Mouse (Mus musculus) hindbrain, embryonic 15.5 days (tissue): ENCODE data around the gene Efcab7. TPM values are rescaled to one million over a fixed set of nuclear protein-coding genes. Genes with fewer than 3 reads are reported as not detected.

Source experiments
- ATAC-seq: fragments of 200-750 bp; cut with Nextera tagmentation; 2 replicates; pipeline ENCODE4 v1.8.0; 2017; ENCODE audit warnings: low read depth, moderate number of reproducible peaks, moderate TSS enrichment; ENCODE audit not compliant: low FRiP score
- H3K27ac ChIP-seq: fragments of 300-500 bp; sonication (generic); replicated peaks from 2 replicates; pipeline ENCODE4 v1.5.1; 2015; ENCODE audit warnings: mild to moderate bottlenecking, inconsistent platforms
- H3K27me3 ChIP-seq: fragments of 300-500 bp; sonication (generic); 2 replicates; pipeline ENCODE4 v1.6.1; 2015; ENCODE audit warnings: control low read depth, inconsistent platforms
- H3K36me3 ChIP-seq: fragments of 300-500 bp; sonication (generic); 2 replicates; pipeline ENCODE4 v1.6.1; 2015; ENCODE audit warnings: control low read depth, inconsistent platforms
- H3K4me1 ChIP-seq: fragments of 300-500 bp; sonication (generic); replicated peaks from 2 replicates; pipeline ENCODE4 v1.6.1; 2015; ENCODE audit warnings: control low read depth, inconsistent platforms
- H3K4me2 ChIP-seq: fragments of 300-500 bp; sonication (generic); 2 replicates; pipeline ENCODE4 v1.6.1; 2015; ENCODE audit warnings: moderate library complexity, mild to moderate bottlenecking, inconsistent platforms
- H3K4me3 ChIP-seq: fragments of 300-500 bp; sonication (generic); 2 replicates; pipeline ENCODE4 v1.5.1; 2015; ENCODE audit warnings: mild to moderate bottlenecking, inconsistent platforms
- H3K9ac ChIP-seq: fragments of 300-500 bp; sonication (generic); 2 replicates; pipeline ENCODE4 v1.6.1; 2015; ENCODE audit warnings: inconsistent platforms
- H3K9me3 ChIP-seq: fragments of 300-500 bp; sonication (generic); 2 replicates; pipeline ENCODE4 v1.6.1; 2016; ENCODE audit warnings: control low read depth, inconsistent platforms
- WGBS: fragments of 180-500 bp; shearing (Covaris S2); methylation state at CpG from one replicate; pipeline ENCODE4 v1.1.7; 2015; 5-methylcytosine and 5-hydroxymethylcytosine counted together
- polyA plus RNA-seq: library from polyadenylated mRNA; unstranded; fragments of >200 nt; fragmentation: Nextera tagmentation; extraction: Ambion mirVana; gene quantifications from 2 replicates; pipeline ENCODE4 v1.2.1, GENCODE M21; 2015

The Efcab7 gene
- polyA plus RNA-seq, result 11.9 and 12.2 TPM in 2 replicates

DNA sequence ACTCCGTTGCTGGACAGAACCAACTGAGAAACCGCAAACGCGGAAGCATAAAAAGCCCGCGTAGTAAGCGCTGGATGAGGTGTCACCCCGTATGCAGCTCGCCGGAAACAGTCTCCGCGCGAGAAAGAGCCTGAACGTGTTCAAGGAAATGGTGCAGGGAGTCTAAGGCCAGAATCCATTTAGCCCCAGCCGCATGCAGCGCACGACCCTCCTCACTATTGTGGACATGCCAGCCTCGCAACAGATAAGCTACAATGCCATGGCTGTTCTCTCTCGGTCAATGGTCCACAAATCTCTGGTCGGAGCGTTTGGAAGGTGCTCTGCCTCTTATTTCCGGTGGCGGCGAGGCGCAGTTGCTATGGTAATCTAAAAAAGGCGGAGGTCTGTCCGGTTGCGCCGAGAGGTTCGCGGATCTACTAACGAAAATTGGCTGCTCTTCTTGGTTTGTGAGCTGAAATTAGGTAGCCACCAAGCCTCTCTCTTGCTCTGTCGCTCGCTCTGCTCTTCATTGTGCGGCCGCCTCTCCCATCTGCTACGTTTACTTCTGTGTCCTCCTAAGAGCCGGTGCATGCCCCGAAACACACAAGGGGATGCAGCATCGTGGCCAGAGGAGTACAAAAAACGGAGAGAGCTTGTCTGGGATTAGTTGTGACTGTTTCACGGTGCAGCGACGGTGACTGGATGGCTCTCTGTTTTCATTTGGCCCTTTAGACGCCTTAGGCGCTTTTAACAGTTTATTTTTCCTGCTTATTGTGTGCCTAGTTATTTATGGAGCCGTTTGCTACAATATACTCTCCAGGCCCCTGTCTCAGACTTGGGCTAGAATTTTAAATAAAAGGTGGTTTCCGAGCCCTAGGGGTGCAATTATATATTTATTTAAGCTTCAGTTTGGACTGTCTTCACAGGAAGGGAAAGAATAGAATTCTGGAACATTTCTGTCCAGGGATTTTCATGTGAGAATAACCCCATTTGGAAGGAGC is at the start of gene Efcab7:
Gene Efcab7 (plus strand): TSS at position 105 of the 980 bp plus-strand sequence.
- Histone ChIP-seq H3K27ac (peak within 1 kb of the TSS; percentile 98), H3K4me1 (peaks cover 7% of the 10 kb centered on the region; the same call in 1 of the 2 replicates), H3K9ac (peak within 1 kb of the TSS; percentile 84), H3K36me3 (no peaks in the 10 kb centered on the region), H3K4me2 (peak within 1 kb of the TSS; percentile 67), H3K4me3 (peak within 1 kb of the TSS; percentile 67), H3K9me3 (no peaks in the 10 kb centered on the region), H3K27me3 (no peaks in the 10 kb centered on the region)
- peak; percentile 90 for ATAC-seq
- WGBS, result under 1% methylated on average over 48 of the region's 48 CpGs

DNA sequence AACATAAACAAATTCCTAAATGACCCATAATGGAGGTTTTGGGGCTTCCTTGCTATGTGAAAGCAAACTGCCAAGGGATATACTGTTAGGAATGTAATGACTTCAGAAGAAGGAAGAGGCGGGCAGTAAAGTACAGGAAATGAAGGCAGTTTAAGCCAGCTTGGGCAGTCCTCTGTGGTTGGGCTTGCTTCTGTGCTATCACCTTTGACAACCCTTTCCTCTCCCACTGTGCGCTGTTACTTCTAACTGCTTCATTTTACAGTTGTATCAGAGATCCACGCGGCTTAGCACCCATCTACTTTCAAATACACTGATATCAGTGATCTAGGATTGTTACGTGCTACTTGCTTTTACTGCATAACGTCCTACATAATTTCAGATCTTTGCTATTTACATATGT is 36.6 kb upstream of the Efcab7 start:
- ATAC-seq, result no peak
- 93% methylated on average over 6 of the region's 6 CpGs for WGBS

DNA sequence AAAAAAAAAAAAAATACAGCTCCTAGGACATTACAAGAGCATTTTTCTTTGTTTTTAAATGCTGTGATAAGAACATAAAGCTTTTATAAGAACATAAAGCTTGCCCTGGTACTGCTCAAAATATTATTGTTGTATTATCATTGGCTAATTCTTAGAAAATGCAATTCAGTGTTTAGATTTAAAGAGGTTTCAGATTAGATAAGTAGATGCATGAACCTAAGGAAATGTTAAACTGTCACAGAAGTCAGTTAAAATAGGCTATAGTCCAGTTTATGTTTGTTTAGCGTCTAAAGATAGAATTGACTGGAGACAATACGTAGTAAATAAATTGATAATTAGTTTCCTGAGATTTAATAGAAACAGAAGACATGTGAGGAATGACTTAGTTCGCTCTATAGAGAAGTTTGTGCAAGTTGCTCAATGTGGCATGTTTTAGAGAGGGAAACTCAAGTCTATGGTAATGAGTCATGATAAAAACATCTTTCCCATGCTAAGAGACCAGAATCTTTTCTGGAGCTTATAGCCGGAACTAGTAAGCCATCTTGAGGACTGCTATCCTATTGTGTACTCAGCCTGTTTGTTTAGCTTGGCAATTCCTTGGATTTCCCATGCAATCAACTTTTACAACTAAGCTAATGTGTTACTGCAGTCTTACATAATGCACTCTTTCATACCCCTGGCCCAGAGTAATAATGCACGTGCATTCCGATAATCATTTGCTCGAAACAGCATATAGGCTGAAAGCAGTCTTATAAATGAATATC is 12.1 kb upstream of the Efcab7 start:
- no peak overlapping the region for H3K9ac ChIP-seq
- 91% methylated on average over 7 of the region's 7 CpGs for WGBS
- H3K4me2 ChIP-seq, result no peak overlapping the region
- H3K36me3 ChIP-seq, result no peaks in the 10 kb centered on the region
- H3K27ac ChIP-seq, result no peak overlapping the region
- H3K4me1 ChIP-seq, result no peaks in the 10 kb centered on the region
- H3K9me3 ChIP-seq, result no peaks in the 10 kb centered on the region
- no peak for ATAC-seq
- H3K4me3 ChIP-seq, result no peak overlapping the region
- H3K27me3 ChIP-seq, result no peaks in the 10 kb centered on the region

More for the DNA sequence above, 36.6 kb upstream of the Efcab7 start:
- Histone ChIP-seq H3K4me2 (no peak overlapping the region), H3K9me3 (no peaks in the 10 kb centered on the region), H3K36me3 (peaks cover 4% of the 10 kb centered on the region; the same call in 1 of the 2 replicates), H3K4me1 (no peaks in the 10 kb centered on the region), H3K4me3 (no peak overlapping the region), H3K9ac (no peak overlapping the region), H3K27me3 (no peaks in the 10 kb centered on the region), H3K27ac (no peak overlapping the region)

DNA sequence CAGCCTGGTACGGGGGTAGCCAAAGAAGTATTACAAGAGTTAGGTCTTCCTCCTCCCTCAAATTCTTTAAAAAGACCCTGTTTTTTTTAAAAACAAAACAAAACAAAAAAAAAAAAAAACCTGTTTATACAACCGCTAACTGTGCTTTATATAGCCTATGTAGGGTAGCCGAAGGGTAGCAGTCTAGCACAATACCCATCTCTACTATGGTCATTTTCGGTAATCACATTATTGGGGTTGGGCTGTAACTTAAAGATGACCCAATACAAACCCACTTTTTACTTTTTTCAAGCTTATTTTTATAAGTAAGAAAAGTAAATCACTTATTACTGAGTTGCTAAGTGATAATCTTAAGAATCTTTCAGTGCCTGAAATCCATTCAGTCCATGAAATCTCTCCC is 661 bp upstream of the Efcab7 start:
- Histone ChIP-seq H3K9ac (no peak overlapping the region), H3K4me2 (peak overlapping the region; percentile 67), H3K4me1 (peaks cover 7% of the 10 kb centered on the region; the same call in 1 of the 2 replicates), H3K4me3 (peak overlapping the region; percentile 67), H3K9me3 (no peaks in the 10 kb centered on the region), H3K36me3 (no peaks in the 10 kb centered on the region), H3K27me3 (no peaks in the 10 kb centered on the region), H3K27ac (no peak overlapping the region)
- ATAC-seq, result no peak
- 49% methylated on average over 4 of the region's 4 CpGs for WGBS

DNA sequence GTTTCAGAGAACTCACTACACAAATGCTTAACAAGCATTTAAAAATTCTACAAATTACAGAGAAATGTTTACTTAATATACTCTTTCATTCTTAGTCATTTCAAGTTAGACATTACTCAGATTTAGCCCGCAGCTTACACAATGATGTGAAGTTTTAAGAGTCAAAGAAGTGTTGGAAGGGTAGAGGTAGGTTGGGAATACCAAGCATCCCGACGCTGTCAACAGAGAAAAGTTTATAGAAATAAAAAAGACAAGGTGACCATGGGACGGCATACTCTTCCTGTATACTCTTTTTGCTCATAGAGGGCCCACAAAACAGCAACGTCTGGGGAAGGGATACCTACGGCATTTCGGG is 282 bp upstream of the Efcab7 start:
- no peaks in the 10 kb centered on the region for H3K9me3 ChIP-seq

DNA sequence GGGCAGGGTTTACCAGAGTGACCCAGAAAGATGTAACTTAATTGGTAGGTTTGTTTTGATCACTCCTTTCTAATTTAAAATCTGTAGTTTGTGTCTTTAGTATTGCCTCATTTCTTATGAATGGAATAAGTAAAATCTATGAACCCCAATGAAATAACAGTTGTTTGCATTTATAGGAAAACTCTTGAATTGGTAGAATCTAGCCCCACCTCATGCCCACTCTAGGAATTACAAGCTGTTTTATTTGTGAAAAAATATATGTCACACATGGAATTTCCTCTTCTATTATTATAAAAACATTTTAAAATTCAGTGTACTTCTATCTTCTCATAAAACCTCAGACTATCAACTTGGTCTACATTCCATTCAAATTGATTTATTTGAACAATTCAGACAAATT is 52.9 kb downstream of the Efcab7 start:
- no peaks in the 10 kb centered on the region for H3K4me1 ChIP-seq
- no peak for ATAC-seq
- no peak overlapping the region for H3K4me3 ChIP-seq
- H3K4me2 ChIP-seq, result no peak overlapping the region
- no peak overlapping the region for H3K9ac ChIP-seq
- H3K27ac ChIP-seq, result no peak overlapping the region
- H3K36me3 ChIP-seq, result no peaks in the 10 kb centered on the region
- H3K27me3 ChIP-seq, result no peaks in the 10 kb centered on the region
- H3K9me3 ChIP-seq, result no peaks in the 10 kb centered on the region

More for the DNA sequence above, 282 bp upstream of the Efcab7 start:
- H3K4me1 ChIP-seq, result peaks cover 7% of the 10 kb centered on the region; the same call in 1 of the 2 replicates
- no peaks in the 10 kb centered on the region for H3K27me3 ChIP-seq
- peak; percentile 63 for ATAC-seq
- H3K4me2 ChIP-seq, result peak overlapping the region; percentile 67
- H3K4me3 ChIP-seq, result peak overlapping the region; percentile 67
- WGBS, result 0% methylated on average over 7 of the region's 7 CpGs
- peak overlapping the region; percentile 98 for H3K27ac ChIP-seq
- H3K9ac ChIP-seq, result peak overlapping the region; percentile 84
- H3K36me3 ChIP-seq, result no peaks in the 10 kb centered on the region

DNA sequence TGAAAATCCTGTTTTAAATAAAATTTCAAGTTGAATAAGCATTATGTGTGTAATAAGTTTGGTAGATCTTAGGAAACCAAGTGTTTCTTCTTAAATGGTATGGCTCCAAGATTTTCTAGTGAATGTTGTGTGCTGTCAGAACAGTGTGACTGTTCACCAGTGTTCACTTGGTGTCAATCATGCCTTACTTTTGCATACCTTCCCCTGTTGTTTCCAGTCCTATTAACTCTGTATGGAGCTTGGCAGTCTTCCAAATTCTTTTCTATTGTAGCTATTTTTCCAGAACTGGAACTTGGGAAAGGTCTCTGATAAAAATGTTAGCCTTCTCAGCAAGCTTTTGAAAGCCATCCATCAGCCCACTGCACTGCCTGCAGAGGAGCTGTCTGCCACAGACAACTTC is 53.4 kb downstream of the Efcab7 start:
- no peak overlapping the region for H3K9ac ChIP-seq
- H3K4me1 ChIP-seq, result no peaks in the 10 kb centered on the region
- H3K27me3 ChIP-seq, result no peaks in the 10 kb centered on the region
- H3K27ac ChIP-seq, result no peak overlapping the region
- H3K36me3 ChIP-seq, result no peaks in the 10 kb centered on the region
- no peak overlapping the region for H3K4me3 ChIP-seq
- no peaks in the 10 kb centered on the region for H3K9me3 ChIP-seq
- H3K4me2 ChIP-seq, result no peak overlapping the region
- ATAC-seq, result no peak

DNA sequence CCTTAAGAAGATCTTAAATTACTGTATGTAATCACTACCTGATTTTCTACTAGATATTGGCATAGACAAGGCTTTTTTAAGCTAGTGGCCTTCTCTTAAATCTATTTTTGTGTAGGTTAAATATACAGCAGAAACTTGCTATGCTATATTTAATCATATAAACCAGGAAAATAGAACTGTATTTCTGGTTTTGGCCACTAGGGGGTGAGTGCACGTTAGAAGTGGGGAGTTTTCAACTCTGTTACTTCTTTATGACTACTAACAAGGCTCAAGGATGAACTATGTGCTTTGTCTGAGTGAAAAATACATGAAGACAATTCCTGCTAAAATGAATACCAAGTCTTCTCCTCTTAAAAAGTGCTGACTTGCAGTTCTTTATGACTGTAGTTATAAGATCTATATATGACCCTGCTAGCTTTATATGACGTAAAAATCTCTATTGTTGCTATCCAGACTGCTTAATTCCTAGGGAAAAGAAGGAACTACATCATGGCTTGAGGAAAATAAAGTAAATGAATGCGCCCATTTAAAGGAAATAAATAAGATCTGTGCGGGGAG is 85.0 kb downstream of the Efcab7 start:
- no peaks in the 10 kb centered on the region for H3K27me3 ChIP-seq
- no peak for ATAC-seq
- no peak overlapping the region for H3K4me3 ChIP-seq
- H3K36me3 ChIP-seq, result no peaks in the 10 kb centered on the region
- no peak overlapping the region for H3K4me2 ChIP-seq
- H3K4me1 ChIP-seq, result no peaks in the 10 kb centered on the region
- H3K27ac ChIP-seq, result no peak overlapping the region
- 69% methylated on average over 4 of the region's 4 CpGs for WGBS
- H3K9ac ChIP-seq, result no peak overlapping the region
- no peaks in the 10 kb centered on the region for H3K9me3 ChIP-seq

DNA sequence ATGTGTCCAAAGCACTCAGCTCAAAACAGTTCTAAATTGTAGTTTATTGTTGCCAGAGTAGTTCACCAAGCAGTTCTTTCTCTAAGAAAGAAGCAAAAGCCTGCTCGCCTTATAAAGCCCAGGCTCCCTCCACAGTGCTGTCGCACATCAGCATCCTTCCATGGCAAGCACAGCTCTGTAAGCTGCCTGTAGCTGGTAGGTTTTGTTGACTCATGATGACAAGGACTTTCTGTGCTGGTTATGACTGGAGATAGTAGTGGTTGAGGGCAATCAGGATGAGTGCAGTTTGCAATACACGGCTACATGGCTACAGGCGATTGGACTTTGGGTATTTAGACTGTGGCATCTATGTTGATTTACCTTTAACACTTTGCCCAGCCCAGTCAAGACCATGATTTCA is 97.4 kb downstream of the Efcab7 start:
- Histone ChIP-seq H3K4me1 (peaks cover 14% of the 10 kb centered on the region), H3K9me3 (no peaks in the 10 kb centered on the region), H3K36me3 (no peaks in the 10 kb centered on the region), H3K9ac (no peak overlapping the region), H3K27ac (no peak overlapping the region), H3K27me3 (no peaks in the 10 kb centered on the region), H3K4me3 (no peak overlapping the region), H3K4me2 (no peak overlapping the region)
- 94% methylated on average over 4 of the region's 4 CpGs for WGBS
- no peak for ATAC-seq

DNA sequence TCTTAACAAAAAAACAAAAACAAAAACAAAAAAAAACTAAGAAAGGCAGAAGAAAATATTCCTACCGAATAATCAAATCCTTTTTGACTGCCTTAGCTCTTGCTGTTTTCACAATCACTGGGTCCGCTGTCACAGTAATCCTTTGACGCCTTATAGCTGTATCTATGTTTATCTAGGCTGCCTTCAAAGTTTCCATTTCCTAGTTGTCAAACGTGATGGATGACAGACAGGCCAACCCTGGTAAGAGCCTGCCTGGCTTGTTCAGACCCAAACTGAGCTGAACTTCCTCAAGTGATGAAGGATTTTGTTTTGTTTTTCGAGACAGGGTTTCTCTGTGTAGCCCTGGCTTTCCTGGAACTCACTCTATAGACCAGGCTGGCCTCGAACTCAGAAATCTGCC is 99.5 kb downstream of the Efcab7 start:
- no peak overlapping the region for H3K9ac ChIP-seq
- H3K27ac ChIP-seq, result no peak overlapping the region
- no peaks in the 10 kb centered on the region for H3K36me3 ChIP-seq
- no peak overlapping the region for H3K4me3 ChIP-seq
- no peaks in the 10 kb centered on the region for H3K27me3 ChIP-seq
- 80% methylated on average over 6 of the region's 6 CpGs for WGBS
- no peak for ATAC-seq
- H3K4me1 ChIP-seq, result peaks cover 19% of the 10 kb centered on the region
- H3K4me2 ChIP-seq, result peak overlapping the region; percentile 82
- H3K9me3 ChIP-seq, result no peaks in the 10 kb centered on the region

DNA sequence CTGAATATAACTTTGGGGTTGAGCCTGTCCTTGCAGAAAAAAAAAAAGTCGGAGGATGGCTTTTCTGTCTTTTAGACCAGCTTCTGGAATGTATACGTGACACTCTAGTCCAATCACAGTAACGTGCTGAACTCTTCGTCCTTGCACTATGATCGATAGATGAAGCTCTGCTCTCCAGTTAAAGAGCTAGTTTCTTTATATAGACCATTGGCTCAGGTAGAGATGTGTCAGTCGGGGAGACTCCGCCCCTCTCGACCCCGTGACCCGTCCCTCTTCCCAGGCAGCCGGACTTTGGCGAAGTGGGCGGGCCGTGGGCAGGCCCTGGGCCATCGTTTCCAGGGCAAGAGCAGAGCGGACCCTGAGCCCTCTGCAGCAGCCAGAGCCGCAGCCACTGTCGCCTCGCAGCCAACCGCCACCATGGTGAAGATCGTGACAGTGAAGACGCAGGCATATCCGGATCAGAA is 100.2 kb downstream of the Efcab7 start, which contains the start of gene Pgm1:
Gene Pgm1 (plus strand): TSS at position 266 of the 464 bp plus-strand sequence.
- H3K27me3 ChIP-seq, result no peaks in the 10 kb centered on the region
- 3% methylated on average over 23 of the region's 23 CpGs for WGBS
- no peaks in the 10 kb centered on the region for H3K36me3 ChIP-seq
- peak within 1 kb of the TSS; percentile 93 for H3K27ac ChIP-seq
- H3K4me3 ChIP-seq, result peak within 1 kb of the TSS; percentile 58
- H3K4me2 ChIP-seq, result peak within 1 kb of the TSS; percentile 82
- peaks cover 19% of the 10 kb centered on the region for H3K4me1 ChIP-seq
- no peaks in the 10 kb centered on the region for H3K9me3 ChIP-seq
- peak within 1 kb of the TSS; percentile 78 for H3K9ac ChIP-seq
- ATAC-seq, result peak; percentile 91
